Mouse (Mus musculus): ENCODE measurements around the gene Cib1. TPM values are rescaled to one million over a fixed set of nuclear protein-coding genes. Genes with fewer than 3 reads are reported as not detected.

Gene Cib1
- polyA plus RNA-seq, 1 experiment from 2014 or later = 123 TPM

DNA sequence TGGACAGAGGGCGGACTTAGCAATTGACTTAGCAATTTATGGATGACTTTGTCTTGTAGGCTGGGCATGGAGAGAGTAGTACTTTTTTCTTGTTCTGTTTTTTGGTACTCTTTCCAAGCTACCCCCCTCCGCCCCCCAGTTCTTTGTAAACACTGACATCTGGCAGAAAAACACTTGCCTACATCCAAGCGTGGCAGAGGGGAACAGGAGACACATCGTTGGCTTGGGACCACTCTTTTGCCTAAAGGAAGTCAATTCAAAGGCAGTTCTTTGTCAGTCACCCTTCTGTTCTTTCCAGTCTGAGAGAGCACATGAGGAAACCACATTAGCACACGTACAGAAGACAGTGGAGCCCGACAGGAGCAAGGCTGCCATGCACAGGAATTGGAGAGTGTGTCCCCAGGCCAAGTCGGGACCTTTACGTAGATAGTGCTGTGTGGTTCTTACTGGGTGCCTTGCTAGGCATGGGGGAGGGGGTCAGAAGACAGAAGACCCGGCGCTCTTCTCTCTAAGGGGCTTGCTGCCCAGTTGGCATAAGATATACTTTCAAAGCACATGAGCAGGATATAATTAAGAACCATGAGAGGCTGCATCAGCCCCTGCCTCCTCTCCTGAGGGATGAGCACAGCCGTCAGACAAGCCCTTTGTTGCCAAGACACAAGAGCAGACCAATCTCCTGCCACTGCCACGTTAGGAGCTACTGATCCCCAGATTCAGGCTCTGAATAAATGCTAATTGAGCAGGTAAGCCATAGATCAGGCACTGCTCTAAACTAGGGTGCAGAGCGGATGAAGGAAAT, 38.5 kb downstream of the Cib1 start:
- peaks cover 19% of the 10 kb centered on the region; the same call in 1 of the 2 replicates for H3K4me1 ChIP-seq (ENCODE audit: insufficient read depth, low read depth, low read length)
- 66% methylated on average over 13 of the region's 13 CpGs for WGBS
- no peak for TF ChIP-seq EP300 (IDR thresholded peaks at IDR 0.05)
- no peak for TF ChIP-seq CTCF (IDR thresholded peaks at IDR 0.05)

DNA sequence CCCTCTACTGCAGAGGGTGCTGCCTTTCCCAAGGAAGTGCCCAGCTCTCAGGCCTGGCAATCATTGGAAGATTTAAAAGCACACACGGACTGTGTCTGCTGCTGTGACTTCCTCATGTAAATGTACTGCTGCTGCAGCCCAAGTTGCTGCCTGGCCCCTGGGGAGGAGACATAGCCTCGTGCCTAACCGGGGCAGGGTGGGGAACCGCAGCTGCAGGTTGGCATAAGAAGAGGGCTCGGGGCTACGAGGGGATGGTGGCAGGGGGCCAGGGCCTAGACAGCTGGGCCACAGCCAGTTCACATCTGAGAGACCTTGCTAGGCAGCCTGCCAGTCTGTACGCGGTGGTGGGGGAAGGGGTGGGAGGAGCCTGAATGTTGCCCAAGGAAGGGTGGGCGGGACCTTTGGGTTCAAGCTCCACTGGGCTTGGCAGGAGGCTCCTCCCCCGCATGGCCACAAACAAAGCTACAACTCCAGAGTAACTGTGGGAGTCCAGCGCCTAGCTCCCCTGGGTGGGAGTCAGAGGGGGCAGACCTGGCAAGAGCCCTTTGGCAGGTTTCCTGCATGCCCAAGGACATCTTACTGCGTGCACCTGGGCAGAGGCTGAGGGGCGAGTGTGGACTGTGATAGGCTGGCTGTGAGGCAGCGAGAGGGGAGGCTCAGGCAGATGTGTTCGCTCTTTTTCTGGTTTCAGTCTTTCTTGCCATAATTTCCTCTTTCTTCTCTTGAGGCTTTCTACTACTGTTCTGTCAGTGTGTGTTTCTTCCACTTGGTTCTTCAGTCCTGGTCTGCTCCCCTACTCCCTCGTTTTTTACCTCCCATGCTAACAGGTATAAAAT, 40.2 kb downstream of the Cib1 start:
- WGBS = 11% methylated on average over 16 of the region's 16 CpGs
- Histone ChIP-seq H3K36me3 (ENCODE audit: insufficient read depth, low read length) (no peaks in the 10 kb centered on the region), H3K9me3 (ENCODE audit: low read length) (no peaks in the 10 kb centered on the region), H3K4me2 (replicated peaks; ENCODE audit: low read depth, low read length) (peak overlapping the region; percentile 52), H3K27ac (ENCODE audit: low read length) (peak overlapping the region; percentile 70), H3K9ac (replicated peaks; ENCODE audit: low read depth) (no peak overlapping the region), H3K27me3 (replicated peaks; ENCODE audit: insufficient read depth, low read length) (no peaks in the 10 kb centered on the region), H3K4me1 (ENCODE audit: insufficient read depth, low read depth, low read length) (peaks cover 12% of the 10 kb centered on the region; the same call in 1 of the 2 replicates), H3K4me3 (ENCODE audit: low read depth, low read length) (peak overlapping the region; percentile 28)
- DNase-seq (ENCODE audit: low spot score) (peak; percentile 93), ATAC-seq (peak; percentile 86)
- no peak for TF ChIP-seq CTCF (IDR thresholded peaks at IDR 0.05)

More for the DNA sequence above, 38.5 kb downstream of the Cib1 start:
- DNase-seq (ENCODE audit: low spot score) = peak; percentile 35
- Histone ChIP-seq H3K4me3 (ENCODE audit: low read depth, low read length) (no peak overlapping the region), H3K9ac (replicated peaks; ENCODE audit: low read depth) (no peak overlapping the region), H3K36me3 (ENCODE audit: insufficient read depth, low read length) (no peaks in the 10 kb centered on the region), H3K27me3 (replicated peaks; ENCODE audit: insufficient read depth, low read length) (no peaks in the 10 kb centered on the region), H3K9me3 (ENCODE audit: low read length) (no peaks in the 10 kb centered on the region), H3K4me2 (replicated peaks; ENCODE audit: low read depth, low read length) (no peak overlapping the region), H3K27ac (ENCODE audit: low read length) (no peak overlapping the region)
- no peak for ATAC-seq

DNA sequence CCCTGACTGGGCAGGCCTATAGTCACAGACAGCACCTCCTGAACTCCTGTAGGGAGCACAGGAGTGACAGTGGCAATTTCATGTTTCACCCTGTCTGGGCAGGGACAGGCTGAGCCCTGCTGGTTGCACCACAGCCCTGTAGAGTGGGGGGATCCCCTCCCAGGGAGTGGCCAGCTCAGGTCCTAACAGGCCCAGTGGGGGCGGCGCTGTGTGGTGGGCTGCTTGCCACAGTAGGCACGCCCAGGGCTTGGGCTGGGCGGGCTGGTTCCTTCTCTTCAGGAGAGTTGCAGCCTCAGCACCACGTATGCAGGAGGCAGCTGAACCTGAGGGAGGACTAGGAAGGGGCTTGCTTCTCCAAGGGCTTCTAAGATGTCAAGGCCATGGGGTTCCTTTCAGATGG, 41.2 kb downstream of the Cib1 start:
- peak overlapping the region; percentile 58 for H3K27ac ChIP-seq (ENCODE audit: low read length)
- no peak overlapping the region for H3K9ac ChIP-seq (replicated peaks; ENCODE audit: low read depth)
- TF ChIP-seq CTCF (IDR thresholded peaks at IDR 0.05) (0 out of 2 replicates have a peak, but pooled peaks have one; percentile 9), EP300 (IDR thresholded peaks at IDR 0.05) (no peak)
- no peaks in the 10 kb centered on the region for H3K27me3 ChIP-seq (replicated peaks; ENCODE audit: insufficient read depth, low read length)
- no peaks in the 10 kb centered on the region for H3K36me3 ChIP-seq (ENCODE audit: insufficient read depth, low read length)
- DNase-seq (ENCODE audit: low spot score) (peak; percentile 79), ATAC-seq (peak; percentile 72)
- H3K4me2 ChIP-seq (replicated peaks; ENCODE audit: low read depth, low read length) = no peak overlapping the region
- H3K4me3 ChIP-seq (ENCODE audit: low read depth, low read length) = no peak overlapping the region
- H3K9me3 ChIP-seq (ENCODE audit: low read length) = no peaks in the 10 kb centered on the region
- WGBS = 35% methylated on average over 5 of the region's 5 CpGs
- peaks cover 18% of the 10 kb centered on the region for H3K4me1 ChIP-seq (ENCODE audit: insufficient read depth, low read depth, low read length)

DNA sequence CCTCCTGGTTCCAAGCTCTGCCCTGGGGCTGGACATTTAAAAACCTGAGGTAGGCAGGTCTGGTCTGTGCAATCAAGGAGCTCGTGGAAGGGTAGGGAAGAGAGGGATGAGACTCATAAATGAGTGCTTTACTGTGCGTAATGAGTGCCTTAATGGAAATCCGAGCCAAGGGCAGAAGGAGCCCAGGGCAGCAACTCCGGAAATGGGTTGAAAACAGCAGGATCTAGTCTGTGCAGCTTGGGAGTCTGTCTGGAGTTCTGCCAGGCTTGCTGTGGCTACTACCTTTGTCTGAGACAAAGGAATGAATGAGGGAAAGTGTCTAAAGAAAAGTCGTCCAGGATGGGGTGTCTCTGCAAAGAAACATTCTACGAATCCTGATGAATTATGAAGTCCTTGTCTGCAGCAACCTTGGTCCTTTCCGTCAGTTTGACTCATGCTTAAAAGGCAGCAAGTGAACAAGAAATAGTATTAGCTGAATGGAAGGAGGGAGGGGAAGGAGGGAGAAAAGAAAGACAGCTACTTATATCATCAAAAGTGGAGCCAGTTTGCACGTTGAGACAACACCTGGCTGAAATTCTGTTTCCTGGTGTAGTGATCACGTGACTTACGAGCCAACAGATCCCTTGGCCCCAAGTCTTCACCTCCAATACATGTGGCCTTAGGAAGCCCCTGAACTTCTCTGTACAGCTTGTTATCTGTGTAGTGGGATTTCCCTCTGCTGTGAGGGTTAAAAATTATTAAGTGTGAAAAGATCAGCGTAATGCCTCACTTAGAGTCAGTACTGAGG, 43.3 kb downstream of the Cib1 start:
- H3K27me3 ChIP-seq (replicated peaks; ENCODE audit: insufficient read depth, low read length) = no peaks in the 10 kb centered on the region
- no peaks in the 10 kb centered on the region for H3K36me3 ChIP-seq (ENCODE audit: insufficient read depth, low read length)
- 46% methylated on average over 11 of the region's 11 CpGs for WGBS
- peaks cover 24% of the 10 kb centered on the region for H3K4me1 ChIP-seq (ENCODE audit: insufficient read depth, low read depth, low read length)
- no peak overlapping the region for H3K9ac ChIP-seq (replicated peaks; ENCODE audit: low read depth)
- DNase-seq (ENCODE audit: low spot score) (no peak), ATAC-seq (no peak)
- no peaks in the 10 kb centered on the region for H3K9me3 ChIP-seq (ENCODE audit: low read length)
- H3K4me2 ChIP-seq (replicated peaks; ENCODE audit: low read depth, low read length) = no peak overlapping the region
- TF ChIP-seq CTCF (IDR thresholded peaks at IDR 0.05) (no peak), EP300 (IDR thresholded peaks at IDR 0.05) (no peak)
- no peak overlapping the region for H3K4me3 ChIP-seq (ENCODE audit: low read depth, low read length)
- no peak overlapping the region for H3K27ac ChIP-seq (ENCODE audit: low read length)

DNA sequence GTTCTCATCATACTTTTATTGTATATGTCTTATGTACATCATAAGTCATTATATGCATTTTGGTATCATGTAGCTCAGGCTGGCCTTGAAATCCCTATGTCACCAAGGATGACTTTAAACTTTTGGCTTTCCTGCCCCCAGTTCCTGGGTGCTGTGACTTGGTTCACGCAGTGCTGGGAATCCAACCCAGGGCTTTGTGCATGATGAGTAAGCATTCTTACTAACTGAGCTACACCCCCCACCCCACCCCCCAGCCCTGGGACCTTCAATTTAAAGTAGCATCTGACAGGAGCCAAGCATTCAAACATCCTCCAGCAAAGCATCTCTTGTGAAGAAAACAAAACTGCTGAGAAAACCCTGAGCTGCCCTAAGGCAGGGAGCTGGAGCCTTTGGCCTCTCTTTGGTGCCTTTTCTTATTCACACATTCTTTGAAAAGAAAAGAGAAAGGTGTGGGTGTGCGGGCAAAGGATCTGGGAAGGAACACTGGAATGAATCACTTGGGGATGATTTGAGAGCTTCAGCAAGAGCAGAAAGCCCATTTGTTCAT, 44.0 kb downstream of the Cib1 start:
- Histone ChIP-seq H3K4me3 (ENCODE audit: low read depth, low read length) (no peak overlapping the region), H3K27me3 (replicated peaks; ENCODE audit: insufficient read depth, low read length) (no peaks in the 10 kb centered on the region), H3K4me1 (ENCODE audit: insufficient read depth, low read depth, low read length) (peaks cover 24% of the 10 kb centered on the region), H3K9ac (replicated peaks; ENCODE audit: low read depth) (no peak overlapping the region), H3K27ac (ENCODE audit: low read length) (no peak overlapping the region), H3K9me3 (ENCODE audit: low read length) (no peaks in the 10 kb centered on the region), H3K36me3 (ENCODE audit: insufficient read depth, low read length) (no peaks in the 10 kb centered on the region), H3K4me2 (replicated peaks; ENCODE audit: low read depth, low read length) (no peak overlapping the region)
- TF ChIP-seq CTCF (IDR thresholded peaks at IDR 0.05) (no peak), EP300 (IDR thresholded peaks at IDR 0.05) (no peak)
- DNase-seq (ENCODE audit: low spot score) (no peak), ATAC-seq (no peak)
- WGBS = 89% methylated on average over 2 of the region's 2 CpGs
